In genomic region chr4:48407350-48408039, GRCm38 (mm10) we compare ENCODE assay signal across 8 mouse cellular contexts.
A peak's percentile ranks its signal among the peaks of the same experiment; 100 is the strongest.
DNase-seq lines count a peak whose midpoint lies in the region; ATAC-seq lines count a peak whose summit lies in the region.

No protein-coding gene starts in this region.

- H3K9ac ChIP-seq in forebrain, embryonic 11.5 days (ENCODE audit: low read length) = no peak overlapping the region
- H3K9ac ChIP-seq in lung, embryonic 16.5 days (ENCODE audit: low read length) = no peak overlapping the region

- DNase-seq in ES-CJ7 (ENCODE audit: low read depth, low spot score) = peak; percentile 83
- DNase-seq in adrenal gland, postnatal 4 days (ENCODE audit: low spot score in 2 of 2) = peak; percentile 26 to 33
- peak; percentile 74 for DNase-seq in forebrain, embryonic 11.5 days (ENCODE audit: low spot score)
- DNase-seq in heart, postnatal 36 days = peak; percentile 62 to 68
- DNase-seq in layer of hippocampus, adult 9-11 months = peak; percentile 36
- peak; percentile 46 for DNase-seq in retina, postnatal 7 days (ENCODE audit: low read depth, low spot score)
- DNase-seq in urinary bladder, adult 2 months (ENCODE audit: low spot score) = peak; percentile 44

- intact Hi-C loops in heart, postnatal 36 days (cut with DNase I) = loop anchor here (10.0 kb wide), 1 partner anchor 973 kb away; no protein-coding TSS in a partner anchor

- H3K9me3 ChIP-seq in forebrain, embryonic 11.5 days (ENCODE audit: control insufficient read depth, low read length) = no peaks in the 10 kb centered on the region
- H3K9me3 ChIP-seq in lung, embryonic 16.5 days (ENCODE audit: control insufficient read depth, low read length) = no peaks in the 10 kb centered on the region

- H3K27ac ChIP-seq in forebrain, embryonic 11.5 days (ENCODE audit: low read depth, low read length) = no peak overlapping the region
- no peak overlapping the region for H3K27ac ChIP-seq in lung, embryonic 16.5 days (ENCODE audit: low read length)

- no peaks in the 10 kb centered on the region for H3K27me3 ChIP-seq in forebrain, embryonic 11.5 days (ENCODE audit: control insufficient read depth, insufficient read depth, low read length)
- H3K27me3 ChIP-seq in lung, embryonic 16.5 days (ENCODE audit: control insufficient read depth, insufficient read depth, low read depth, low read length) = no peaks in the 10 kb centered on the region

- 0 out of 2 replicates have a peak, but pooled peaks have one; percentile 36 for ATAC-seq in forebrain, embryonic 11.5 days (replicated peaks; ENCODE audit: low FRiP score)
- ATAC-seq in lung, embryonic 16.5 days (ENCODE audit: low read depth) = 0 out of 2 replicates have a peak, but pooled peaks have one; percentile 43

- H3K4me3 ChIP-seq in forebrain, embryonic 11.5 days (ENCODE audit: low read depth, low read length) = no peak overlapping the region
- H3K4me3 ChIP-seq in lung, embryonic 16.5 days (ENCODE audit: low read length) = 0 out of 2 replicates have a peak overlapping the region, but pooled peaks have one; percentile 11

- H3K4me1 ChIP-seq in forebrain, embryonic 11.5 days (replicated peaks; ENCODE audit: control insufficient read depth, insufficient read depth, low read length) = no peaks in the 10 kb centered on the region
- no peaks in the 10 kb centered on the region for H3K4me1 ChIP-seq in lung, embryonic 16.5 days (replicated peaks; ENCODE audit: control insufficient read depth, insufficient read depth, low read length)

- no peaks in the 10 kb centered on the region for H3K36me3 ChIP-seq in forebrain, embryonic 11.5 days (ENCODE audit: control insufficient read depth, insufficient read depth, low read length)
- no peaks in the 10 kb centered on the region for H3K36me3 ChIP-seq in lung, embryonic 16.5 days (ENCODE audit: control insufficient read depth, insufficient read depth, low read length)

- WGBS in forebrain, embryonic 11.5 days = 39% methylated on average over 18 of the region's 18 CpGs
- 38% methylated on average over 18 of the region's 18 CpGs for WGBS in lung, embryonic 16.5 days

- H3K4me2 ChIP-seq in forebrain, embryonic 11.5 days (ENCODE audit: low read depth, low read length, severe bottlenecking) = no peak overlapping the region
- peak overlapping the region; percentile 34 for H3K4me2 ChIP-seq in lung, embryonic 16.5 days (ENCODE audit: low read depth, low read length)

Comparison
In these comparisons a context has a peak if more than half of its experiments do, and no peak if none do; other contexts are left out.
1. DNase-seq: peak in every context shown above with its lines; median percentile 83 in ES-CJ7; 74 in forebrain, embryonic 11.5 days; 65 in heart, postnatal 36 days; 46 in retina, postnatal 7 days; 44 in urinary bladder, adult 2 months; 36 in layer of hippocampus, adult 9-11 months; 30 in adrenal gland, postnatal 4 days.